Mouse (Mus musculus): Measurements from ENCODE around the gene Gm9844. TPM values are rescaled to one million over a fixed set of nuclear protein-coding genes. Genes with fewer than 3 reads are reported as not detected.
"Not testable (repeated sequence)": the region's sequence is repeated elsewhere in the genome, so short reads cannot be mapped to it uniquely, and the experiment has no call there.

Gene Gm9844
- polyA plus RNA-seq, 1 experiment from 2014 or later: 12.4 TPM

GRCm38 (mm10) chr7:24845181-24845580, 16.8 kb upstream of the Gm9844 start:
- H3K4me2 ChIP-seq: no peak overlapping the region
- no peak overlapping the region for H3K4me3 ChIP-seq (ENCODE audit: low read depth, low read length)
- H3K27me3 ChIP-seq (ENCODE audit: control insufficient read depth, insufficient read depth, low read length): no peaks in the 10 kb centered on the region
- H3K9me3 ChIP-seq (replicated peaks; ENCODE audit: control insufficient read depth, low read length): no peaks in the 10 kb centered on the region
- H3K4me1 ChIP-seq (ENCODE audit: control insufficient read depth, insufficient read depth, low read length): no peaks in the 10 kb centered on the region
- H3K27ac ChIP-seq (ENCODE audit: low read depth, low read length): no peak overlapping the region
- 76% methylated on average over 9 of the region's 9 CpGs for WGBS (ENCODE audit: insufficient replicate concordance)
- ATAC-seq (replicated peaks; ENCODE audit: insufficient number of reproducible peaks, low FRiP score, low TSS enrichment): no peak
- H3K36me3 ChIP-seq (ENCODE audit: control insufficient read depth, insufficient read depth, low read length): no peaks in the 10 kb centered on the region
- H3K9ac ChIP-seq (ENCODE audit: low read depth, low read length): no peak overlapping the region

GRCm38 (mm10) chr7:24845713-24846112, 16.3 kb upstream of the Gm9844 start:
- Histone ChIP-seq H3K9me3 (replicated peaks; ENCODE audit: control insufficient read depth, low read length) (no peaks in the 10 kb centered on the region), H3K27me3 (ENCODE audit: control insufficient read depth, insufficient read depth, low read length) (no peaks in the 10 kb centered on the region), H3K27ac (ENCODE audit: low read depth, low read length) (no peak overlapping the region), H3K4me2 (no peak overlapping the region), H3K9ac (ENCODE audit: low read depth, low read length) (no peak overlapping the region), H3K4me1 (ENCODE audit: control insufficient read depth, insufficient read depth, low read length) (no peaks in the 10 kb centered on the region), H3K4me3 (ENCODE audit: low read depth, low read length) (no peak overlapping the region), H3K36me3 (ENCODE audit: control insufficient read depth, insufficient read depth, low read length) (no peaks in the 10 kb centered on the region)
- ATAC-seq (replicated peaks; ENCODE audit: insufficient number of reproducible peaks, low FRiP score, low TSS enrichment): peak; percentile 66
- WGBS (ENCODE audit: insufficient replicate concordance): 0% methylated on average over 6 of the region's 6 CpGs

DNA sequence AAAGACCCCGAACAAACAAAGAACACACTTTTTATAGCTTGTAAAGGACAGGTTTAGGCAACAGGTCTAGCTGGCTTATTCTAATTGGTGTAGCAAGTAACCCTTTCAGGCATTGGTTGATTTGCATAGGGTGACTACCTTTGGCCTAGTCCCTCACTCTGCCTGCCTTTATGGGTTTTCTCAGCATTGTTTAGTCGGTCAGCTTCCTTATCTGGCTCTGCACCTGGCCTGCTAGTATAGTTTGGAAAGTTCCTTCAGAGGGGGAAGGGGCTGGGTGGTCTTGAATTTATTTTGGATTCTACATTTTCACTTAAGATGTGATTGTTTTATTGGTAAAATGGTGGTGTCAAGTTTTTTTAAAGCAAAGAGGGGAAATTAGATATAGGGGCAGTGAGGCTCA, 15.4 kb upstream of the Gm9844 start:
- not testable (repeated sequence) for H3K4me1 ChIP-seq (ENCODE audit: control insufficient read depth, insufficient read depth, low read length); ATAC-seq (replicated peaks; ENCODE audit: insufficient number of reproducible peaks, low FRiP score, low TSS enrichment); H3K27me3 ChIP-seq (ENCODE audit: control insufficient read depth, insufficient read depth, low read length); H3K9me3 ChIP-seq (replicated peaks; ENCODE audit: control insufficient read depth, low read length); H3K4me2 ChIP-seq; H3K27ac ChIP-seq (ENCODE audit: low read depth, low read length); H3K36me3 ChIP-seq (ENCODE audit: control insufficient read depth, insufficient read depth, low read length); H3K9ac ChIP-seq (ENCODE audit: low read depth, low read length); H3K4me3 ChIP-seq (ENCODE audit: low read depth, low read length)
- WGBS (ENCODE audit: insufficient replicate concordance): 43% methylated on average over 2 of the region's 2 CpGs

- H3K36me3 ChIP-seq (ENCODE audit: control insufficient read depth, insufficient read depth, low read length): no peaks in the 10 kb centered on the region
- 15% methylated on average over 5 of the region's 5 CpGs for WGBS (ENCODE audit: insufficient replicate concordance)
- H3K4me3 ChIP-seq (ENCODE audit: low read depth, low read length): no peak overlapping the region
- H3K4me2 ChIP-seq: peak overlapping the region; percentile 30; the same call in 1 of the 2 replicates
- no peak overlapping the region for H3K9ac ChIP-seq (ENCODE audit: low read depth, low read length)
- no peaks in the 10 kb centered on the region for H3K9me3 ChIP-seq (replicated peaks; ENCODE audit: control insufficient read depth, low read length)
- H3K4me1 ChIP-seq (ENCODE audit: control insufficient read depth, insufficient read depth, low read length): no peaks in the 10 kb centered on the region
- no peaks in the 10 kb centered on the region for H3K27me3 ChIP-seq (ENCODE audit: control insufficient read depth, insufficient read depth, low read length)
- peak overlapping the region; percentile 76 for H3K27ac ChIP-seq (ENCODE audit: low read depth, low read length)
- no peak for ATAC-seq (replicated peaks; ENCODE audit: insufficient number of reproducible peaks, low FRiP score, low TSS enrichment)
Measured at GRCm38 (mm10) chr7:24850162-24850561, 11.9 kb upstream of the Gm9844 start.

DNA sequence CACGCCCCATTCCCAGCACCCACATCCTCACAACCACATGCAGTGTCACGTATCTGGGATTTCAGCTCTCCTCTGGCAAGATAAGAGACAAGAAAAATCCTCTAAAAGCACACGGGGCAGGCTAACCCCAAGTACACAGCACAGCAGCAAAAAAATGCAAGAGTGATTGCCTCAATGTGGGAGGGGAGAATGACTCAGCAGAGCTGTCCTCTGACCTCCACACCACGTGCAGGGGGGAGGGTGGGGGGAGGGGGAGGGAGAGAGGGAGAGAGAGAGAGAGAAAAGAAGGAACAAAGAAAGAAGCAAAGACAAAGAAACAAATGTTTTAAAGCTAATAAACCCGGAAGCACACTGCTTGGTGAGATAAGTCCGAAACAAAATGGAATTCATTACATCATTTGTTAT, 11.1 kb upstream of the Gm9844 start:
- peak; percentile 53 for ATAC-seq (replicated peaks; ENCODE audit: insufficient number of reproducible peaks, low FRiP score, low TSS enrichment)
- Histone ChIP-seq H3K36me3 (ENCODE audit: control insufficient read depth, insufficient read depth, low read length) (no peaks in the 10 kb centered on the region), H3K9ac (ENCODE audit: low read depth, low read length) (no peak overlapping the region), H3K27ac (ENCODE audit: low read depth, low read length) (peak overlapping the region; percentile 76), H3K9me3 (replicated peaks; ENCODE audit: control insufficient read depth, low read length) (no peaks in the 10 kb centered on the region), H3K27me3 (ENCODE audit: control insufficient read depth, insufficient read depth, low read length) (no peaks in the 10 kb centered on the region), H3K4me2 (no peak overlapping the region), H3K4me1 (ENCODE audit: control insufficient read depth, insufficient read depth, low read length) (no peaks in the 10 kb centered on the region), H3K4me3 (ENCODE audit: low read depth, low read length) (no peak overlapping the region)
- WGBS (ENCODE audit: insufficient replicate concordance): 18% methylated on average over 6 of the region's 6 CpGs

- H3K4me1 ChIP-seq (ENCODE audit: control insufficient read depth, insufficient read depth, low read length): no peaks in the 10 kb centered on the region
- H3K9ac ChIP-seq (ENCODE audit: low read depth, low read length): peak overlapping the region; percentile 3; the same call in 1 of the 2 replicates
- peak overlapping the region; percentile 76 for H3K27ac ChIP-seq (ENCODE audit: low read depth, low read length)
- no peaks in the 10 kb centered on the region for H3K27me3 ChIP-seq (ENCODE audit: control insufficient read depth, insufficient read depth, low read length)
- no peaks in the 10 kb centered on the region for H3K9me3 ChIP-seq (replicated peaks; ENCODE audit: control insufficient read depth, low read length)
- WGBS (ENCODE audit: insufficient replicate concordance): 72% methylated on average over 5 of the region's 5 CpGs
- H3K4me3 ChIP-seq (ENCODE audit: low read depth, low read length): peak overlapping the region; percentile 12; the same call in 1 of the 2 replicates
- H3K4me2 ChIP-seq: peak overlapping the region; percentile 45
- no peaks in the 10 kb centered on the region for H3K36me3 ChIP-seq (ENCODE audit: control insufficient read depth, insufficient read depth, low read length)
- no peak for ATAC-seq (replicated peaks; ENCODE audit: insufficient number of reproducible peaks, low FRiP score, low TSS enrichment)
Measured at GRCm38 (mm10) chr7:24851596-24852325, 10.3 kb upstream of the Gm9844 start.

- 0 out of 2 replicates have a peak overlapping the region, but pooled peaks have one; percentile 3 for H3K4me3 ChIP-seq (ENCODE audit: low read depth, low read length)
- ATAC-seq (replicated peaks; ENCODE audit: insufficient number of reproducible peaks, low FRiP score, low TSS enrichment): peak; percentile 83
- H3K9me3 ChIP-seq (replicated peaks; ENCODE audit: control insufficient read depth, low read length): no peaks in the 10 kb centered on the region
- H3K9ac ChIP-seq (ENCODE audit: low read depth, low read length): no peak overlapping the region; the same call in 1 of the 2 replicates
- H3K4me1 ChIP-seq (ENCODE audit: control insufficient read depth, insufficient read depth, low read length): no peaks in the 10 kb centered on the region
- peak overlapping the region; percentile 71 for H3K27ac ChIP-seq (ENCODE audit: low read depth, low read length)
- H3K27me3 ChIP-seq (ENCODE audit: control insufficient read depth, insufficient read depth, low read length): no peaks in the 10 kb centered on the region
- 74% methylated on average over 8 of the region's 8 CpGs for WGBS (ENCODE audit: insufficient replicate concordance)
- H3K4me2 ChIP-seq: peak overlapping the region; percentile 45
- H3K36me3 ChIP-seq (ENCODE audit: control insufficient read depth, insufficient read depth, low read length): no peaks in the 10 kb centered on the region
Measured at GRCm38 (mm10) chr7:24852557-24853232, 9.3 kb upstream of the Gm9844 start.

- H3K36me3 ChIP-seq (ENCODE audit: control insufficient read depth, insufficient read depth, low read length): no peaks in the 10 kb centered on the region
- H3K9ac ChIP-seq (ENCODE audit: low read depth, low read length): no peak overlapping the region
- ATAC-seq (replicated peaks; ENCODE audit: insufficient number of reproducible peaks, low FRiP score, low TSS enrichment): peak; percentile 39; the same call in 1 of the 2 replicates
- H3K27ac ChIP-seq (ENCODE audit: low read depth, low read length): peak overlapping the region; percentile 68
- no peaks in the 10 kb centered on the region for H3K4me1 ChIP-seq (ENCODE audit: control insufficient read depth, insufficient read depth, low read length)
- no peak overlapping the region for H3K4me2 ChIP-seq
- H3K9me3 ChIP-seq (replicated peaks; ENCODE audit: control insufficient read depth, low read length): no peaks in the 10 kb centered on the region
- H3K4me3 ChIP-seq (ENCODE audit: low read depth, low read length): no peak overlapping the region
- no peaks in the 10 kb centered on the region for H3K27me3 ChIP-seq (ENCODE audit: control insufficient read depth, insufficient read depth, low read length)
Measured at GRCm38 (mm10) chr7:24853233-24853563, 8.8 kb upstream of the Gm9844 start.
